Mouse (Mus musculus) cerebellum, adult 8-10 months (tissue): ENCODE data around the gene Zfhx3.
"Not testable (repeated sequence)": the region's sequence is repeated elsewhere in the genome, so short reads cannot be mapped to it uniquely, and the experiment has no call there.

ENCODE experiments used
- DNase-seq: peaks from one replicate; pipeline ENCODE4 v3.0.0; 2022

Zfhx3 gene

DNA sequence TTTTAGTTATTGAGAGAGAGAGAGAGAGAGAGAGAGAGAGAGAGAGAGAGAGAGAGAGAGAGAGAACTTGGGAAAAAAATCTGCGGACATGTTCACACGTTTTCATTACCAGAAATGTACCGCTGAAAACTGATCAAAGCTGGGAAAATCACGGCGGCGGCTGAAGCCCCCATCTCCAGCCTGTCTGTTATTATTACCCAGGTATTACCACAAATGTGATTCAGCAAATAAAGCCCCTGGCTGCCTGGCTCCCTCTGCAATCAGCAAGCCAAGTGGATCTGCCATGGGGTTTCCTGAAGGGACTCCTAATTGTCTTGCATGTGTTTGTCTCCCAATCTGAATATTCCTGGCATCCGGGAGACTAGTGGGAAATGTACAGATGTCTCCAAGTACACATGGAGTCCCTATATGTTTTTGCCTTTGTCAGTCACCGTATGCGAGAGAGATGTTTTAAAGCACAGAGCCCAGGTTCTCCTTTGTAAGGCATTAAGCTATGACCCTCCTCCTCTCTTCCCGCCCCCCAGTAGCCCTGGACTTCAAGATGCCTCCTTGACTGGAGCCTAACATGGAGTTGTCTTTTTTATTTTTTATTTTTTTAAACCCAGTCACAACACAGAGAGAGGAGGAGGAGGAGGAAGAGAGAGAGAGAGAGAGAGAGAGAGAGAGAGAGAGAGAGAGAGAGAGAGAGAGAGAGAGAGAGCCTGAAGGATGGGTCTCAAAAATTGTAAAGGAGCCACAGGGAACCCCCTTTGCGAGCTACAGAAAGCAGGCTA lies at the start of gene Zfhx3:
Gene Zfhx3, plus strand, starts transcription at position 723 of the 773 bp plus-strand sequence.
- DNase-seq = no peak

DNA sequence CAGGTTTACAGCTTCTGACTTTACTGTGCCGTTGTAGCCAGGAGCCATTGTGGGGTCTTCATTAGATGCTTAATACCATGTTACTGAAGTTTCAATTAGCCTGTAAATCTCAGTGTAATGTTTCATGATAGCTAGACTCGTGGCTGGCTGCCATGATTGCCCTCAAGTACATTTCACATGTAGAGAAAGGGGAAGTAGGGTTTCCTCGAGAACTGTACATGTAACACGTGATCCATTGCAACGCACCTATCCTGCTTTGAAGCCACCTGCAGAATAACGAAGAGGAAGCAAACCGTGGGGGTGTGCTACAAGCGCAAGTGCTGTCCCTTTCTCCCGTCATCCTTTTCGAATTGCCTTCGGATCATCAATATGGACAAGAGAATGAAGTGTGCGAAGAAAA lies 23.5 kb upstream of the Zfhx3 start:
- DNase-seq = no peak

DNA sequence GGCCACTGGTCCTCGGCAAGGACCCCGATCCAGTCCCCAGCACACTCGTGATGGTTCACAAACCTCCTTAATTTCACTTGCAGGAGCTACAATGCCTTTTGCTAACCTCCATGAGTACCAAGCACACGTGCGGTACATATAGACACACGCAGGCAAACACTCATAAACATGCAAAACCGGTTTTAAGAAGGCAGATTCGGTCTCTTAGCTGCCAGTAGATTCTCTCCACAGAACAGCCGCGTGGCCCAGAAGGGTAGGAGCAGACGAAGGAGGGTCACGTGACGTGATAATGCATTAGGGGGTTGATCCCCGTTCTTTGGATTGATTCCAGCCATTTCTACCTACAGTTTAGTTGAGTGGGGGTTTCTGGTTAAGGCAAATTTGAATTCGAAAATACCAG lies 16.3 kb upstream of the Zfhx3 start:
- no peak for DNase-seq

DNA sequence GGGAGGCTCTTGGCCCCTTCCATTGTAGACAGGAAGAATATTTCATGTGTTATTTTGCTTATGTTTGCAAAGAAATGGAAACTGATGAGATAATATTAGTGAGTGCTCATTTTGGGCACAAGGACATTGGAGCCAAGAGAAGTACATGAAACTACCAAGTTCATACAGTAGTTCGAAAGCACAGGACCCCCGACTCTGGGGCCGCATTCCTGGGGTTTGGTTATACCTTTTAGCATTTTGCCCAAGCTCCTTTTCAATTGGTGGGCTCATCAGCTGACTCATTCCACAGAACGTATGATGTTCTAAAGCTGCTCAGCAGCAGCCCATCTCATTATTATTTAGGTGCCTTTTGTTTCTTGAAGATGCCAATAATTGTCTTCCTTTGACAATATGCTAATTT lies 5.7 kb upstream of the Zfhx3 start:
- no peak for DNase-seq

DNA sequence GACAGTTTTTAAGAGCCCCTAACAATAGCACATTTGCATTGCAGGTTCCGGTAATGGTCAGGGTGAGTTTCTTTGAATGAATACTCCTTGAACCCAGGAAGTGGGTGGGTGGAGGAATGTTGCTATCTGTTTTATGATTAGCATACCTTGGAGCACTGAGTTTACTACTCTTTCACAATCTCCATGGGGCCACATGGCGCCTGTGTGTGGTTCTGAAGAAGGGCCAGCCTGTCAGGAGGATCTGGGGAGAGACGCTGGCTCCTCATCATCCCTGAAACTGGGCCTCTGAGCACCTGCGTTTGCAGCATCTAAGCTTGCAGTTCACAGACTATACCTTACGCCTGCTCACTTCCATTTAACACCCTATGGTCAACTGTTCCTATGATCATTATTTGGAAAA lies 4.2 kb upstream of the Zfhx3 start:
- DNase-seq = not testable (repeated sequence)

DNA sequence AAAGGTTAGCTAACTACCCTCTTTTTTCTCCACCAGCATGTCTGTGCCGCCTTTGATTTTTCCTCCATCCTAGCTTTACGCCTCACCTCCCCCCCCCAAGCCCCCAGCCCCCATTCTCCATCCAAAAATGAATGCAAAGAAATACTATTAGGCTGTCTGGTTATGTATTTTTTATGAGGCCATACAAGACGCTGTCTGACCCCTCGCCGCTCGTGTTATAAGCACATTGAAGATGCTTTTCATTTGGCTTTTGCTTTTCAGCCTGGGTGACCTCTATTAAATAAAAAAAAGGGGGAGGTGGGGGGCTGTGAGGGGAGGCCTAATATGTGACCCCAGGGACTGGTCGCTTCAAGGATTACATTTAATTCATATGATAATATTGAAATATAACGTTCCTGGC lies 2.3 kb upstream of the Zfhx3 start:
- DNase-seq = no peak

DNA sequence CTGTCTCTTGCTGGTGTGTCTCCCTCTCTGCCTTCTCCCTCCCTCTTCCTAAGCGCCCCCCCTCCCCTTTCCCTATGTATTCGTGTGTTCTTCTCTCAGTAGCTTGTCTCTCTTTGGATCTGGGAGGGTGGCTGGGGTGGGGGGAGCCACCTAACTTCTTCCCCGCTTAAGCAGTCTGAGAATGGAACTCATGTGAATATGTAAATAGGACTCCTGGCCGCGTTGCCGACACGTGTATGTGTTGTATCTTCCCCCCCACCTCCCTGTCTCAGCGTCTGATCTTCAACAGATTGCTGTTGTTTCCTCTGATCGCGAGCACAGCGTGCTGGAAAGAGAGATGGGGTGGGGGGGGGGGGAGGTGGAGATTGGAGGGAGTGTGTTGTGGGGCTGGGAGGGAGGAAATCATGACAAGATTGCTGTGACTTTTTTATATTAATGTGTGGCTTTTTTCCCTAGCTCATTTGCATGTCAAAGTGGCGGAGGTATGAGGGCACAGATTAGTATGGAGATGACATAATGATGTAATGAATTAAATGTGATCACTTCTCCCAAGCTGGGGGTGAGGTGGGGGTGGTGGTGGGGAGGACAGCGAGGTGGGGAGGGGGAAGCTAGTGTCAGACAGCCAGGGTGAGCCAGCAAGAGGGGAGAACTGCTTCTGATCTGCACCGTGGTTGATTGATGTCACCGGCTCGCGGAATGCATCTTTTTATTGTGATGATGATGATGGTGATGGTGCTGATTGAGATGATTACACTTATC lies 487 bp downstream of the Zfhx3 start:
- DNase-seq = no peak

DNA sequence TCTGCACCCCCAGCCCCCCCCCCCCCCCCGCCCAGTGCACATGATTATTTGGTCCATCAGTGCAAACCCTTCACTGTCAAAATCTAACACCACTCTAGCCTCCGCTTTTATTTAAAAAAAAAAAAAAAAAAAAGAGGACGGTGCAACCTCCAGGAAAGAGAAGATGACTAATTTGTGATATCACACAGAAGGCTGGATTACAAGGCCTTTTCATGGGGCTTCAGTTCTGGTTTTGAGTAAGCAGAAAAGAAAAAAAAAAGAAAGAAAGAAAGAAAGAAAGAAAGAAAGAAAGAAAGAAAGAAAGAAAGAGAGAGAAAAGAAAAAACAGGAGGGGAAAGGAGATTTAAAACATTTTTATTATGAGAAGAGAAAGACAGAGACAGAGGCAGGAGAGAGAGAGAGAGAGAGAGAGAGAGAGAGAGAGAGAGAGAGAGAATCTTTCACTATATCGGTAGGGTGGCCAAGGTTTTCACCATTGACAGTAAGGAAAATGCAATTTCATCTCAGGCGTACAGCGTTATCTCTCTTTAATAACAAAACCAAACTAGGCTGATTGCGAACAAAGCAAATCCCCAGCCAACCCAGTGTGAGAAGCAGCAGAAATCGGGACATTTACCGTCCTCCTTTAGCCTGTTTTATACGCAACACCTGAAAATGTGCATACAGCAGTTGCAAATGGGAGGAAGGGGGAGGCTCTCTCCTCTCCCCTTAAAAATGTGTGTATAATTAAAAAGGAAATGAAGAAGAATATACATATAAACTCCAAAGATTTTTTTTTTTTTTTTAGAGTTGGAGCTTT lies 1.3 kb downstream of the Zfhx3 start:
- DNase-seq = no peak

DNA sequence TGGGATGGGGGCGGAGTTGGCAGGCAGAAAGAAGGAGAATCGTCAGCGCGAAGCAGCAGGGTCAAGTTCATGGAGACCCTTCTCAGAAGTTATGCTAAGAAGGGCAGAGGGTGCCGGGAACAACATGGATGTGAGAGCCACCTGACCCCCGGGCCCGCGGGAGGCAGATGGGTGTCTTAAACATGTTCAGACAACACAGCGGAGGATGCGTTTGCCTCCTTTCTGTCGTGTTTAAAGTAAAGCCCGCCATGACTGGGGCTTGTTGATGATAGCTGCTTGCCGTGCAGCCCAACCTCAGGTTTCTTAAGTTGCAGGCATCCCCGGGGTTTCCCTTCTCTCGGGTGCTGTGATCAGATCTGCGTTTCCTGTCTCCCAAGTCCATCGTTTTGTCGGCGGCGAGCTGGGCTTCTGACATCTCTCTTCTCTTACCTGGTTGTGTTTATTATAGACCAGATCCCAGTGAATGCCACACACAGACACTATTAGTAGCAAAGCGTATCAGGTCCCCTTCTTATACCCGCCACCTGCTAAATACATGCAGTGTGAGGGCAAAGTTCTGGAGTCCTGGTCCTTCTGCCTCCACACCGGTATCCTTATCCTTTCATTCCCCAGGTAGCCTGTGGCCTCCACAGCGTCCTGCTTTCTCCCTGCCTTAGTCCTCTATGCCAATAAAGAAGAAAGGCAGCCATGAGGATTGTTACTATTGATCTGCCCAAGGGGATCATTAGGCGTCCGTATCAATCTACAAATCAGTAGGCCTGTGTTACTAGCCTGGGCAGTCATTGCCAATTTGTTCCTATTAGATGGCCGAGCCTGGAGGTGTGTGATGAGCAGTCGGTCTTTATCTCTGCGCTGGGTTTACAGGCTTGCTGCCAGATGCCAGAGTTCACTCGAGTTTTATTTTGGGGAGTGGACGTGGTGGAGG lies 2.5 kb downstream of the Zfhx3 start:
- DNase-seq = no peak

DNA sequence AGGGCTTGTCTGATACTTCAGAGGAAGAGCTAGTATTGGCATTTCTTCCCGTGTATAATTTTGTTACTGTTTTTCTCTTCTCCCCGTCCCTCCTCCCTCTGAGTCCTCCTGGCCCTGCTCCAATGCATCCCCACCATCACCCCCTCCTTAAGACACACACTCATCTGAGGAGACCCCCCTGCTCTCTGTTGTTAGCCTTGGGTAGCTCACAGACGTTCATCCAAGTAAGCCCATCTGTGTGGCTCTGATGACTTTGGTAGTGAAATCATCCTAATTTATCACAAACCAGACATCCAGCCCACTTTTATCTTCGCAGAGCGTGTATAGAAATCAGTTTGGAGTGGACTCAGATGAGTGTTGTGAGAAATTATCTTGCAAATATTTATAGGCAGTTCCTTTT lies 4.4 kb downstream of the Zfhx3 start:
- no peak for DNase-seq

DNA sequence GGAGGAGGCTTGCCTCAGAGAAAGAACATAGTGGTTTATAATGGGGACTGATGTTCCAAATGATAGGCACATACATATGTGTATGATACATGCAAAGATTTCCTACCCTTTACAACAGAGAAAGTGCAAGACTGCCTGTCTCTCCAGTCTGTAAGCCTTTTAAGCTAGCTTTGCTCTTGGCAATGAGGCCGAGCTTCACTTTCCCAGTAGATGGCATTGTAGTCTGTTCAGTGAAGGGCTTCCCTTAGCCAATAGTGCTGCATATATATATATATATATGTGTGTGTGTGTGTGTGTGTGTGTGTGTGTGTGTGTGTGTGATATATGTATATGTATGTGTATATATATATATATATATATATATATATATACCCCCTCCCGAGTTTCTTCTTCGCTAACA lies 13.4 kb downstream of the Zfhx3 start:
- no peak for DNase-seq

DNA sequence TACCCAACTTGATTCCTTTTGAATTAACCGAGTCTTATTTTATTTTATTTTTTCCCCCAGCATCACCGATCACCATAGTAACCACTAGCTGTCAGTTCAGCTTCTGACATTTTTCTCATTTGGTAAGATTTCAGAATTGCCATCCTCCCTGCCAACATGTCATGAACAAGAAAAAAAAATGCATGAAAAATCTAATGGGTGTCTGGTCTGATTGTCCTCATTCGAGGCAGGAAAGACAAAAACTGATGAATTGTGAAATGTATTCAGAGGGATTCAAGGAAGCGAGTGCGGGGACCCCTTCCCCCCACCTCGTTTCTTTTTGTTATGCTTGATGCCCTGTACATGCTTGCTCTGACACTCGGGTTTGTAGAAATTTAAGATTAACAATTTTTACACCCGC lies 15.1 kb downstream of the Zfhx3 start:
- DNase-seq = no peak

DNA sequence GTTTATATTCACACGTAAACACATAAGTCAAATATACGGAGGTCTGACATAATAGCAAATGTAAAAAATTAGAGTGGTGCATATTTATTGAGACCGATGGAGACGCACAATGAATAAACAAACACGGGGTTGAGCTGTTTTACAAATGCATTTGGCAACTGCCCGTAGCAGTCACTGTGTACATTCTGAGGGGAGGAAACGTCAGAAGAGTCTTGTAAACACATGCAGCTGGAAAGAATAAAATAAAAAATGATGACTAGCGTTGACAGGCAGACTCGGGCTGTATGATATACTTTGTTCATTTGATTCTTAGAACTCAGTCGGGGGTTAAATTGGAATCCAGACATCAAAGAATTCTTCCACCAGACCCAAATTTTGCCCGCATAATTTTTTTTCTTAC lies 18.0 kb downstream of the Zfhx3 start:
- no peak for DNase-seq

DNA sequence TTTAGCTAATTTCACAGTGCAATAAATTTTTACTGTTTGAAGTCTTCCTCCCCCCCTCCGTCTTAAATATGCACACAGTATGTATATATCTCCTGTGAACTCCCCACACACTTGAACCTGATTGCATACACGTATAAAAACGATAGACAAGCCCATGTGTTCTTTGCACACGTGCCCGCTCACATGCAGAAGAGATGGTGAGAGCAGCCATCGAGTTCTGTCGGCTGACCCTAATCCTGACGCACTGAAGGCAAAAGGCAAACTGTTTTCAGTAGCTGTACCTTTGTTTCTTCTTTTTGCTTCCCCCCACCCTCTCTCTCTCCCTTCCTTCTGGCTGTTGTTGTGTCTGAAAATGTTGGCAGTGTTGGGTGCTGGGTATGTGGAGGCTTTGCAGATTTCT lies 18.4 kb downstream of the Zfhx3 start:
- DNase-seq = no peak

DNA sequence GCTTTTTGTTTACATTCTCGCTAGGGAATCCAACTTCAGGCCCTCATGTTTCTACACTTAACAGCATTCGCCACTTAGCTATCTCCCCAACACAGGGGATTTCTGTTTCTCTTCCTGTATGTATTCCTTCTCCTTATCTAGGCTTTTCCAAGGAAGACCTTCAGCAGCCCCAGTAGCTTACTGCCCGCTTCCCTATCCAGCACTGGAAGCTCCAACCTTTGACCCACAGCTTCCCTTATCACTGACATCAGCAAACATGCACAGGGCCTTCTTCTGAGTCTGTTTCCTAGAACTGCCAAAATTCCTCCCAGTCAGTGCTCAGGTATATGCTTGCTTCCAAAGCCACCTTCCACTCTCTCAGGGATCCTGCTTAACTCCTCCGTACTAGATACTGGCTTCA lies 29.8 kb downstream of the Zfhx3 start:
- DNase-seq = no peak

DNA sequence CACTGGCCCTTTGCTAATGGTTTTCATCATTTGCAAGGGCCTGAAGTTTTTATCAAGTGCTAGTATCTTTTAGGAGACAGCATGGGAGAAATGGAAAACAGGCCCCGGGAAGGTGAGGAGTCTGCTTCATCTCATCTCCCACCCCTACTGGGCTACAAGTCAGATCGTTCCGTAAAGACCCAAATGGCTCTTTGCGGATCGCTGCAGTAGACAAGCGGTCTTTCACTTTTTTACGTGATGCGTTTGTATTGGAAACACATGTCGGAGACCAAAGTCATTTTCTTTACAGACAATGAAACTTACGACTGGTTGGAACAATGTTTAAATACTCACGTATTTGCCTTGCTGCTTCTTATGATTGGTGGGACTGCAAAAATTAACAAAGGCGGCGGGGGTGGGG lies 32.0 kb downstream of the Zfhx3 start:
- no peak for DNase-seq

DNA sequence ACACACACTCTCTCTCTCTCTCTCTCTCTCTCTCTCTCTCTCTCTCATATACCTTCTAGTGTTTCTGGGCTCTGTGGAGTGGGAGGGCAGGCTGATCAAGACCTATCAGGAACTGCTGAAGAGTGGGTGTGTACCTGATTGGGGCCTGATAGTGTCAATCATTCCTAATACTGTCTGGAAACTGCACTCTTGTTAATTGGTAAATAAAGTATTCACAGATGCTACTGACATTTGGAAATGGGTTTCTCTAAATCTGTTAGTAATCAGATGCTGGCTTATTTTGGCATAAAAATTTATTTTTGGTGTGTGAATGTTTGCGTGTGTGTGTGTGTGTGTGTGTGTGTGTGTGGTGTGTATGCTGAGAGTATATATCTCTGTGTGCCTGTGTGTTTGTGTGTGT lies 35.8 kb downstream of the Zfhx3 start:
- DNase-seq = no peak

DNA sequence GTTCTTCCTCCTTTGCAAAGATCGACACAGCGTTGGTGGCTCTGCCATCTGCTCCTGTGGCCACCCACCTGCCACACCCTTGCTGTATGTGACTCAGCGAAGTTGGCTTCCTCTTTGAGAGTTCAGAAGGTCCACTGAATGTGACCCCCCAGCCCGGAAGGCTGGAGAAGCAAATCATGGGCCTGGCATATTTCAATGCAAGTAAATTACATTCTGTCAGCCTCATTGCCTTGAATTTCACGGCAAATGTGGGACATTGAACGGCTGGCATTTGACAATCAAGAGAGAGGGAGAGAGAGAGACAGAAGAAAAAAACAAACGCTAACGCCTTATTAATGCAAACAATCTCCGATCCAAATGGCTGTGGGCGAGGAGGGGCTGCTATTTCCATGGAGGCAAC lies 38.2 kb downstream of the Zfhx3 start:
- DNase-seq = no peak

DNA sequence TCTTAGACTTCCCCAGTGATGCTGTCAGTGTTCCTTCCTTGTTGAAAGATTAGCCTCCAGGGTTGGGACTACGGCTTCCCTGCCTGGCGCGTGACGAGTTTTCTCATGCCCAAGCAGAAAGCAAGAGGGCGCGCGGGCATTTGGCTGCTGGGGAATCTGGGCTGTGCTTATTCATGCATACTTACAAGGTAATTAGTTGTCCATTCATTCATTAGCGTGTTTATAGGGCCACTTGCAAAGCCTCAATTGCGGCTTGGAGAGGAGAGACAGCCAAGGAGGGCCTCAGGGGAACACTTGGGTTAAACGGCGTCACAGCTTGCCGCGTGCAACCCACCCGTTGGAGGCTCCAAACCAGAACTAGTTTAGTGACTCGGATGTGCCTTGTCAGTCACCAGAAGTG lies 44.2 kb downstream of the Zfhx3 start:
- DNase-seq = peak; percentile 7

DNA sequence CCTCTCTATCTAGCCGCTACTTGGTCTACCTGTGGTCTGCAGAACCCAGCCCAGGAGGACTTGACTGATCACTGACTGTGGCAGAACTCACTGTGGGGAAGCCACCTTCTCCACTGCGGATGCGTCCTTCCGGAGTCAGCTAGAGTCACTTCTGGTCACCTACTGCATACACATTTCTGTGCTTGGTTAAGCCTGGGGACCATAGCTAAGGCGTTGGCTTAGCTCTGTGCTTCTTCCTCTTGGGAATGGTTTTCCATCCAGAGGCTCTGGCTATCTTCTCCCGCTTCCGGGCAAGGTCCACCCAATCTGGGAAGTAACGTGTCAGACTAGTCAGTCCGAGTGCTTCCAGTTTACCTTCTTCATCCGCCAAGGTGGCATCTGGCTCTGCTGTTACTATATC lies 56.4 kb downstream of the Zfhx3 start:
- DNase-seq = no peak

DNA sequence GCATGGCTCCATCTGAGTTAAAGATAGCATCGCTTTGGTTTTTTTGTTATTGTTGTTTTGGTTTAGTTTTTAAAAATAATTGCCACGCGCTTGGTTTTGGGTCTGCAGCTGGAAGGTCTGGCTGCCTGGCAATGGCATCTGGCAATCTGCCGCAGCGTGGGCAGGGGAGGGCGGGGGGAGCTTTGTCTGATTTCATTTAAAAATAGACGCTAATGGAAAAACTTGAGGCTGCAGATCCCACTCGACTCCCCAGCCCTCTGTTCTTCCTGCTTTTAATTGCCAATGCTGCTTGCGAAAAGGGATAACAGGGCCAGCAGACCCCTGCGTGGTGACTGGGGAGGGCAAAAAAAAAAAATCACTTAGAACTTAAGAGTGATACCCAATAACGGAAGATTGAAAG lies 69.1 kb downstream of the Zfhx3 start:
- no peak for DNase-seq

DNA sequence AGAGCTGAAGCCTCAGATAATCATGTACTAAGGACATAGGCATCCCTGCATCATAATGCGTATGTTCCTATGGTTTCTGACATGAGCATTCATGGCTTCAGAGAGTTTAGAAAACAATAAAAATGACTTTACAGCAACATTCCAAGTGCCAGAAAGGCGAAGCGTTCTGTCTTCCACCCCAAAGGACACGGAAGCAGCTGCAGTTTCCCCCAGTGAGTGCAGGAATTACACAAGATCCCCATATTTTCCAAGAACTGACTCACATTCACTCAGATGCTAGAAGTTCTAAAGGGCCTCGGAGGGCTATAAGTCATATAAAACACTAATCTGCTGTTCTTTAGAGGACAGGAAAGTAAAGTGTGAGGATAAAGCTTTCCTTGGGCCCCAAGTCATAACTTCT lies 75.3 kb downstream of the Zfhx3 start:
- no peak for DNase-seq

DNA sequence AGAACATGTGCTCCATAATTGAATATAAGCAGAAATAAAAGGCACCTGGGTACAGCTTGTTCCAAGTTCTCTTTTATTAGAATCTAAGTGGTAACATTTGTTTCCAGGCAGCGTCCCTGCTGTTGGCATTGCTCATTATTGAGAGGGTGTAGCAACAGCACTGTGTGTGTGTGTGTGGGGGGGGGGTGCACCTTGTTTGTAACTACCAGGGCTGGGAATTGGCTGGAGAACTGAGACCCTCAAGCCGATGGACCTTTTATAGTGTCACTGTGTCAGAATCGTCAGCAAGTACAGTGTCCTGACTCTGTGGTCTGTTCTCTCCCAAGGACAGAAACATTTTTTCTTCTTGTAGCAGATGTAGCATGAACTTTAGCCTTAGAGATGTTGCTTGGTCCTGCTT lies 77.2 kb downstream of the Zfhx3 start:
- no peak for DNase-seq
